Mouse (Mus musculus) C2C12 (cell line): ENCODE measurements at regions not wholly inside any gene's neighbourhood (a gene's known extent, or its start where the extent isn't known, plus 50 kb on each side); places are given as distances from the start of the nearest gene placed in this dataset.

ENCODE experiments used
- H3K27me3 ChIP-seq: one replicate; pipeline ENCODE4 v1.6.1; 2011; ENCODE audit not compliant: control insufficient read depth, insufficient read depth, insufficient read length
- H3K36me3 ChIP-seq: one replicate; pipeline ENCODE4 v1.6.1; 2011; ENCODE audit not compliant: control insufficient read depth, insufficient read depth
- H3K4me3 ChIP-seq: one replicate; pipeline ENCODE4 v1.5.1; 2011; ENCODE audit warnings: mild to moderate bottlenecking, control low read depth; ENCODE audit not compliant: poor library complexity, insufficient read depth, severe bottlenecking
- H3K79me2 ChIP-seq: one replicate; pipeline ENCODE4 v1.6.1; 2011; ENCODE audit not compliant: control insufficient read depth, insufficient read depth
- H3K79me3 ChIP-seq: one replicate; pipeline ENCODE4 v1.6.1; 2011; ENCODE audit warnings: low read depth, control low read depth
- H3ac ChIP-seq: one replicate; pipeline ENCODE3; 2011; ENCODE audit warnings: low read depth; ENCODE audit not compliant: control insufficient read depth, insufficient read length
- CEBPB ChIP-seq: IDR thresholded peaks from one replicate; pipeline ENCODE4 v1.6.1; 2011; ENCODE audit warnings: low read depth, mild to moderate bottlenecking, control low read depth, moderate library complexity
- CTCF ChIP-seq: IDR thresholded peaks from one replicate; pipeline ENCODE4 v1.5.1; 2011; ENCODE audit not compliant: control insufficient read depth, insufficient read depth, insufficient read length
- FOSL1 ChIP-seq: IDR thresholded peaks from one replicate; pipeline ENCODE4 v1.8.0; 2011; ENCODE audit warnings: mild to moderate bottlenecking, low read length; ENCODE audit not compliant: poor library complexity, insufficient read depth, severe bottlenecking
- MAX ChIP-seq: IDR thresholded peaks from one replicate; pipeline ENCODE4 v1.6.1; 2011; ENCODE audit warnings: mild to moderate bottlenecking, control low read depth
- MYOD1 ChIP-seq: IDR thresholded peaks from one replicate; pipeline ENCODE4 v1.6.1; 2011; ENCODE audit warnings: low read depth; ENCODE audit not compliant: control insufficient read depth, insufficient read length
- MYOG ChIP-seq: IDR thresholded peaks from one replicate; pipeline ENCODE4 v1.6.1; 2011; ENCODE audit not compliant: control insufficient read depth, insufficient read length; ENCODE audit errors: extremely low read depth
- USF1 ChIP-seq: IDR thresholded peaks from one replicate; pipeline ENCODE4 v1.6.1; 2011; ENCODE audit warnings: low read depth, mild to moderate bottlenecking, control low read depth, moderate library complexity

- Histone ChIP-seq H3K36me3 (no peaks in the 10 kb centered on the region), H3K79me2 (no peaks in the 10 kb centered on the region), H3ac (no peak overlapping the region), H3K27me3 (no peaks in the 10 kb centered on the region), H3K4me3 (no peak overlapping the region), H3K79me3 (no peaks in the 10 kb centered on the region)
- TF ChIP-seq FOSL1 (no peak), MYOG (no peak), CTCF (no peak), CEBPB (no peak), MAX (no peak), USF1 (no peak), MYOD1 (no peak)
Measured at GRCm38 (mm10) chr10:97028776-97029175, 412.0 kb downstream of the Btg1 start.

GRCm38 (mm10) chr10:97030996-97031395 is 414.2 kb downstream of the Btg1 start:
- H3K79me3 ChIP-seq, result no peaks in the 10 kb centered on the region
- TF ChIP-seq USF1 (no peak), CEBPB (no peak), MAX (no peak), FOSL1 (no peak), MYOG (no peak)
- H3ac ChIP-seq, result no peak overlapping the region
- no peaks in the 10 kb centered on the region for H3K36me3 ChIP-seq
- H3K79me2 ChIP-seq, result no peaks in the 10 kb centered on the region
- no peak overlapping the region for H3K4me3 ChIP-seq
- H3K27me3 ChIP-seq, result no peaks in the 10 kb centered on the region

GRCm38 (mm10) chr10:97035371-97035786 is 418.6 kb downstream of the Btg1 start:
- Histone ChIP-seq H3K79me2 (no peaks in the 10 kb centered on the region), H3ac (no peak overlapping the region), H3K36me3 (no peaks in the 10 kb centered on the region), H3K4me3 (no peak overlapping the region), H3K27me3 (no peaks in the 10 kb centered on the region), H3K79me3 (no peaks in the 10 kb centered on the region)
- TF ChIP-seq MYOD1, result no peak
- TF ChIP-seq MYOG, result no peak

- TF ChIP-seq FOSL1 (no peak), CTCF (no peak), MAX (no peak), MYOD1 (no peak), MYOG (no peak), CEBPB (no peak), USF1 (no peak)
- Histone ChIP-seq H3K79me3 (no peaks in the 10 kb centered on the region), H3ac (no peak overlapping the region), H3K36me3 (no peaks in the 10 kb centered on the region), H3K27me3 (no peaks in the 10 kb centered on the region), H3K4me3 (no peak overlapping the region), H3K79me2 (no peaks in the 10 kb centered on the region)
Measured at GRCm38 (mm10) chr10:97038025-97038424, 421.2 kb downstream of the Btg1 start.

- Histone ChIP-seq H3K79me3 (no peaks in the 10 kb centered on the region), H3ac (no peak overlapping the region), H3K4me3 (no peak overlapping the region), H3K36me3 (no peaks in the 10 kb centered on the region), H3K79me2 (no peaks in the 10 kb centered on the region), H3K27me3 (no peaks in the 10 kb centered on the region)
- TF ChIP-seq MYOG, result no peak
- TF ChIP-seq MAX, result no peak
- TF ChIP-seq USF1, result no peak
- no peak for TF ChIP-seq MYOD1
- no peak for TF ChIP-seq FOSL1
- no peak for TF ChIP-seq CEBPB
- no peak for TF ChIP-seq CTCF
Measured at GRCm38 (mm10) chr10:97047566-97047965, 430.8 kb downstream of the Btg1 start.

- H3K36me3 ChIP-seq, result no peaks in the 10 kb centered on the region
- no peaks in the 10 kb centered on the region for H3K27me3 ChIP-seq
- no peaks in the 10 kb centered on the region for H3K79me3 ChIP-seq
- no peak overlapping the region for H3ac ChIP-seq
- H3K4me3 ChIP-seq, result no peak overlapping the region
- H3K79me2 ChIP-seq, result no peaks in the 10 kb centered on the region
- no peak for TF ChIP-seq CEBPB
- TF ChIP-seq MYOD1, result no peak
- TF ChIP-seq FOSL1, result no peak
- no peak for TF ChIP-seq CTCF
- TF ChIP-seq MAX, result no peak
- TF ChIP-seq USF1, result no peak
- TF ChIP-seq MYOG, result no peak
Measured at GRCm38 (mm10) chr10:97047996-97048395, 431.2 kb downstream of the Btg1 start.
